Mouse (Mus musculus) left cerebral cortex, adult 2 months (tissue): ENCODE results near the gene Fam151a. TPM values are rescaled to one million over a fixed set of nuclear protein-coding genes. Genes with fewer than 3 reads are reported as not detected.

Experiments
- DNase-seq, 2 experiments: peaks; one replicate each; pipeline ENCODE4 v3.0.0; 2021 to 2022; ENCODE audit warnings: low spot score in 2 of 2, mixed read lengths in 1 of 2; ENCODE audit errors: extremely low spot score in 1 of 2
- H3K27ac ChIP-seq: fragments of 200-600 bp; 2 replicates; pipeline ENCODE4 v1.8.1; 2022
- H3K4me3 ChIP-seq: fragments of 200-600 bp; 2 replicates; pipeline ENCODE4 v1.8.1; 2022
- CTCF ChIP-seq: fragments of 200-600 bp; IDR thresholded peaks from 2 replicates; pipeline ENCODE4 v1.8.1; 2022; ENCODE audit warnings: antibody characterized with exemption, mild to moderate bottlenecking, moderate library complexity
- intact Hi-C: fragments of 180-260 bp; cut with DNase I; formaldehyde crosslinking; loops from one replicate; pipeline ENCODE4 v1.15.1; 2025
- total RNA-seq, 2 experiments: library from RNA; stranded (reverse); gene quantifications; 2 replicates each; pipeline ENCODE4 v1.2.3; 2021

Fam151a gene
- total RNA-seq, 2 experiments from 2014 or later, result not detected

GRCm38 (mm10) chr4:106794247-106794646 is 60.6 kb downstream of the Fam151a start:
- intact Hi-C loops, result no loop called here
- Histone ChIP-seq H3K4me3 (no peak overlapping the region), H3K27ac (no peak overlapping the region)
- no peak for DNase-seq
- TF ChIP-seq CTCF, result no peak

- TF ChIP-seq CTCF, result no peak
- Histone ChIP-seq H3K4me3 (no peak overlapping the region), H3K27ac (no peak overlapping the region)
- intact Hi-C loops, result loop anchor here (5.0 kb wide), 1 partner anchor 367 kb away; no protein-coding TSS in a partner anchor
- DNase-seq, result no peak
Observed at GRCm38 (mm10) chr4:106795289-106795688, 61.6 kb downstream of the Fam151a start.

Other genes with a start within 250 kb of the Fam151a start
- gene Bsnd, start 241.6 kb upstream of the Fam151a start, total RNA-seq, result not detected
- gene Dhcr24, start 172.9 kb upstream of the Fam151a start, total RNA-seq, result 10 to 100 TPM; 85.5 to 87.4 TPM
- gene Lexm, start 116.6 kb upstream of the Fam151a start, total RNA-seq, result under 1 TPM in 1 of 2 experiments, not detected in 1; 0.21 TPM
- gene Ttc22, start 111.5 kb upstream of the Fam151a start, total RNA-seq, result under 1 TPM; 0.98 to 1.00 TPM
- gene Pars2, start 82.8 kb upstream of the Fam151a start, total RNA-seq, result 1 to 10 TPM; 6.1 to 6.3 TPM
- gene Ttc4, start 54.9 kb upstream of the Fam151a start, total RNA-seq, result 10 to 100 TPM; 44.8 to 47.7 TPM
- 1 to 10 TPM; 3.1 to 4.6 TPM for gene Mroh7, start 3.0 kb upstream of the Fam151a start, total RNA-seq
- gene Acot11, start 71.1 kb downstream of the Fam151a start, total RNA-seq, result 10 to 100 TPM; 51.7 to 54.1 TPM
- gene Ssbp3, start 176.8 kb downstream of the Fam151a start, total RNA-seq, result 100 to 1,000 TPM; 181 to 187 TPM